Mouse (Mus musculus): ENCODE data around the gene Tmem258. TPM values are rescaled to one million over a fixed set of nuclear protein-coding genes. Genes with fewer than 3 reads are reported as not detected.
A peak's percentile ranks its signal among the peaks of the same experiment; 100 is the strongest.

The Tmem258 gene
- total and polyA plus RNA-seq, 2 experiments from 2014 or later, result 61.4 to 279 TPM

DNA sequence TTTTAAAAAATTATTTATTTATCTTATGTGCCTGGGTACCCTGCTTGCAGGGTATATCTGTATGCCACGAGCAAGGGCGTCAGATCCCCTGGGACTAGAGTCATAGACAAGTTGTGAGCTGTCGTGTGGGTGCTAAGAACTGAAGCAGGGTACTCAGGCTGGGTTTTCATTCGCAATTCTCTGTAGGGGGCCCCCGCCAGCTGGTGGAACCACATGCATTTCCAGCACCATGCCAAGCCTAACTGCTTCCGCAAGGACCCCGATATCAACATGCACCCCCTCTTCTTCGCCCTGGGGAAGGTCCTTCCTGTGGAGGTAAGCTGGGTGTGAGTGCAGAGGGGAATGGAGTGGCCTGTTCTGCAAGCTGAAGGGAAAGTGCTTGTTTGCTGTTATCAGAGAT is 17.2 kb upstream of the Tmem258 start:
- H3K4me3 ChIP-seq (ENCODE audit: low read depth, low read length), result no peak overlapping the region
- no peak for ATAC-seq (ENCODE audit: low FRiP score)
- TF ChIP-seq CTCF (IDR thresholded peaks at IDR 0.05), result no peak
- peaks cover 7% of the 10 kb centered on the region; the same call in 1 of the 2 replicates for H3K4me1 ChIP-seq (ENCODE audit: insufficient read depth, low read length)
- WGBS, result 95% methylated on average over 8 of the region's 8 CpGs
- H3K4me2 ChIP-seq (ENCODE audit: low read depth, low read length, poor library complexity, severe bottlenecking), result no peak overlapping the region
- DNase-seq (ENCODE audit: low spot score), result no peak
- H3K9ac ChIP-seq (replicated peaks; ENCODE audit: low read length, poor library complexity, severe bottlenecking), result no peak overlapping the region
- no peaks in the 10 kb centered on the region for H3K27me3 ChIP-seq (ENCODE audit: insufficient read depth, low read length)
- peaks cover 28% of the 10 kb centered on the region for H3K36me3 ChIP-seq (ENCODE audit: insufficient read depth, low read length)
- no peaks in the 10 kb centered on the region for H3K9me3 ChIP-seq (ENCODE audit: low read length)
- no peak overlapping the region for H3K27ac ChIP-seq (ENCODE audit: low read depth, low read length)

DNA sequence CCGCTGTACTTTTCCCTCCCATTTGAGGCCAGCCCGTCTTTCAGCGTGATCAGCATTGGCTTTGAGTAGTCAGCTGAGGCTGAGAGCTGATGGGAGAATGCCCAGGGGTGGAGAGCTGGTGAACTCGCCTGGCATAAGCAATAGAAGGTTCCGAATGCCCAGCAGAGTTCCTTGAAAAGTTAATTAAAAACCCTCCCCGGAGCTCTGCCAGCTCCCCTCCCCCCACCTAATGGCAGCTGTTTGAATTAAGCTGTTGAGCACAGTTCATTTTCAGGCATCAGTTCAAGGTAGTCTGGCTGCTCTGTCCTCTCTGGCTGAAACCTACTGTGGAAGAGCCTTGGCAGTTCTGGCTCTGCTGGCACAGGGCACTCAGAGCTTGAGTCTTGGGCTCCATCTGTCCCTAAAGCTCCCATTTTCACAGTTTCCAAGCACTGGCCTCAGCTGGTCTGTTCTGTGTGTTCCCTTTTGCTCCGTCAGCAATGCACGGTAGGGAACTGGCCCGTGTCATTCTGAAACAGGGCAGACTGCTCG is 15.5 kb upstream of the Tmem258 start:
- H3K9me3 ChIP-seq (ENCODE audit: low read length), result no peaks in the 10 kb centered on the region
- 0 out of 2 replicates have a peak overlapping the region, but pooled peaks have one; percentile 19 for H3K27ac ChIP-seq (ENCODE audit: low read depth, low read length)
- peaks cover 39% of the 10 kb centered on the region for H3K36me3 ChIP-seq (ENCODE audit: insufficient read depth, low read length)
- ATAC-seq (ENCODE audit: low FRiP score) (peak; percentile 68), DNase-seq (ENCODE audit: low spot score) (peak; percentile 95)
- TF ChIP-seq CTCF (IDR thresholded peaks at IDR 0.05), result no peak
- H3K4me1 ChIP-seq (ENCODE audit: insufficient read depth, low read length), result peaks cover 5% of the 10 kb centered on the region; the same call in 1 of the 2 replicates
- H3K4me2 ChIP-seq (ENCODE audit: low read depth, low read length, poor library complexity, severe bottlenecking), result no peak overlapping the region
- H3K27me3 ChIP-seq (ENCODE audit: insufficient read depth, low read length), result no peaks in the 10 kb centered on the region
- H3K4me3 ChIP-seq (ENCODE audit: low read depth, low read length), result no peak overlapping the region
- 56% methylated on average over 10 of the region's 10 CpGs for WGBS
- H3K9ac ChIP-seq (replicated peaks; ENCODE audit: low read length, poor library complexity, severe bottlenecking), result no peak overlapping the region

DNA sequence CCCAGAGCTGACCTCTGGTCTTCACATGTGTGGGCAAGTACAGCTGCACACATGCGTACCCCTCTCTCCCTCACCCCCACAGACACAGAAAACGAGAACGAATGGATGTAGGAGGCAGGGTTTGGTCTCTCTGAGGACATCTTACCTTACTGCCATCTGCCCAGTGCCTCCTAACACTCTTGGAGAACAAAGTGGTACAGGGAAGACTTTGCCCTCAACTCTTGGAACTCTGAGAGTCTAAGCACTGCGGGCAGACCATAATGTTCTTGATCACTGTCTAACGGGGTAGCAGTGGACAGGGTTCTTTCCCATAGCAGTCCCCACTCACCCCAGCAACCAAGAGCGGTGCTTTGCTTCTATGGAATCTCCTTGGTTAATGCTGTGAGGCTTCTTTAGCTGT is 14.8 kb upstream of the Tmem258 start:
- Histone ChIP-seq H3K36me3 (ENCODE audit: insufficient read depth, low read length) (peaks cover 46% of the 10 kb centered on the region), H3K4me1 (ENCODE audit: insufficient read depth, low read length) (peaks cover 5% of the 10 kb centered on the region; the same call in 1 of the 2 replicates), H3K4me2 (ENCODE audit: low read depth, low read length, poor library complexity, severe bottlenecking) (no peak overlapping the region), H3K4me3 (ENCODE audit: low read depth, low read length) (no peak overlapping the region), H3K9ac (replicated peaks; ENCODE audit: low read length, poor library complexity, severe bottlenecking) (no peak overlapping the region), H3K27me3 (ENCODE audit: insufficient read depth, low read length) (no peaks in the 10 kb centered on the region), H3K9me3 (ENCODE audit: low read length) (no peaks in the 10 kb centered on the region), H3K27ac (ENCODE audit: low read depth, low read length) (0 out of 2 replicates have a peak overlapping the region, but pooled peaks have one; percentile 19)
- no peak for TF ChIP-seq CTCF (IDR thresholded peaks at IDR 0.05)
- ATAC-seq (ENCODE audit: low FRiP score), result no peak
- 96% methylated on average over 6 of the region's 6 CpGs for WGBS
- no peak for DNase-seq (ENCODE audit: low spot score)

DNA sequence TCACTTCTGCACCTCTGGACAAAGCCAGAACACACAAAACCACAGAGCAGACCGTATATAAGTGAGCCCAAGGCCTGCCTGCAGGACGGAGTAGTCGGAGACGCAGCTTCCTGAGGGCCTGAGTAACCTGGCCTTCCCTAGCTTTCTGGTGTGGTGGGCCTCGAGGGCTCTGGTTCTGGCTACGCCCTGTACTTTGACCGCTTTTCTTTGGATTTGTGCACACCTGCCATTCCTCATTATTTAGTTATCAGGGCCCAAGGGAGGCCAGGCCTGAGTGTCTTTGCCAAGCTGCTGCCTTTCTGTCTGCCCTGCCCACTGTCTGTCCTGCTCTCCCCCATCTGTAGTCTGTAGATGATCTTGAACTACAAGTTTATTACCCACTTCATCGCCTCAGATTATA is 13.9 kb upstream of the Tmem258 start:
- DNase-seq (ENCODE audit: low spot score) (no peak), ATAC-seq (ENCODE audit: low FRiP score) (no peak)
- Histone ChIP-seq H3K4me2 (ENCODE audit: low read depth, low read length, poor library complexity, severe bottlenecking) (no peak overlapping the region), H3K27me3 (ENCODE audit: insufficient read depth, low read length) (no peaks in the 10 kb centered on the region), H3K9ac (replicated peaks; ENCODE audit: low read length, poor library complexity, severe bottlenecking) (no peak overlapping the region), H3K27ac (ENCODE audit: low read depth, low read length) (no peak overlapping the region), H3K4me3 (ENCODE audit: low read depth, low read length) (no peak overlapping the region), H3K4me1 (ENCODE audit: insufficient read depth, low read length) (peaks cover under 1% of the 10 kb centered on the region; the same call in 1 of the 2 replicates), H3K9me3 (ENCODE audit: low read length) (no peaks in the 10 kb centered on the region), H3K36me3 (ENCODE audit: insufficient read depth, low read length) (peaks cover 55% of the 10 kb centered on the region)
- TF ChIP-seq CTCF (IDR thresholded peaks at IDR 0.05), result no peak
- WGBS, result 94% methylated on average over 8 of the region's 8 CpGs

DNA sequence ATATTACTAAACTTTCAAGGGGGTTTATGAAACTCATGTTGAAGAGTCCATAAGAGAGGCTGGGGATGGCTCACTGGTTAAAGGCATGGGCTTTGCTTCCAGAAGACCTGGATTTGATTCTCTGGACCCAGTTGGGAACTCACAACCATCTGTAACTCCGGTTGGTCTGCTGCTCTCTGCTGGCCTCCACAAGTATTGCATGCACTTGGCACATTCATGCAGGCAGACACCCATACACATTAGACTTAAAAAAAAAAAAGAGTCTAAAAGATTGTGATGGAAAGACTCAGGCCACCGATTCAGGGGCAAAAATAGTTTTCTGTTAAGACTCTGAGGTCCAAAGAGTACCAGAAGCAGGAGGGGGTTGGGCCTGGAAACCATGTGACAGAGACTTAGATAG is 13.0 kb upstream of the Tmem258 start:
- no peak overlapping the region for H3K4me2 ChIP-seq (ENCODE audit: low read depth, low read length, poor library complexity, severe bottlenecking)
- 47% methylated on average over 2 of the region's 2 CpGs for WGBS
- peak; percentile 86 for TF ChIP-seq CTCF (IDR thresholded peaks at IDR 0.05)
- H3K27ac ChIP-seq (ENCODE audit: low read depth, low read length), result no peak overlapping the region
- H3K9ac ChIP-seq (replicated peaks; ENCODE audit: low read length, poor library complexity, severe bottlenecking), result no peak overlapping the region
- H3K27me3 ChIP-seq (ENCODE audit: insufficient read depth, low read length), result no peaks in the 10 kb centered on the region
- H3K9me3 ChIP-seq (ENCODE audit: low read length), result no peaks in the 10 kb centered on the region
- H3K4me3 ChIP-seq (ENCODE audit: low read depth, low read length), result no peak overlapping the region
- DNase-seq (ENCODE audit: low spot score), result peak; percentile 80
- ATAC-seq (ENCODE audit: low FRiP score), result no peak
- peaks cover 59% of the 10 kb centered on the region for H3K36me3 ChIP-seq (ENCODE audit: insufficient read depth, low read length)
- no peaks in the 10 kb centered on the region for H3K4me1 ChIP-seq (ENCODE audit: insufficient read depth, low read length)

DNA sequence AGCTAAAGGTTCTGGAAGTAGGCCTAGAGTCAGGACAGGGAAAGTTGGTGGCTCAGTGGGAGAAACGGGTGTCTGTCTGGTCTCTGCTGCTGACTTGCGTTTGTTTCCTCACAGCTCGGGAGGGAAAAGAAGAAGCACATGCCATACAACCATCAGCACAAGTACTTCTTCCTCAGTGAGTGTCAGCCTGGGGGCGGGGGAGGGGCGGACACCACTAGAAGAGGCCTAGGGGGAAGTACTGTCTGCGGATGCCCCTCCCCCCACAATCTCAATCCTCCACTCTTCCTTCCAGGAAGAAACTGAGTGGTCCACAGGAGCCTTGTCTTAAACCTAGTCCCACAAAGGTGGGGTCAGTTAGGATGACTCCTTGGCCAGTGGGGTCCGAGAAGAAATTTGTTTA is 12.5 kb upstream of the Tmem258 start:
- H3K4me1 ChIP-seq (ENCODE audit: insufficient read depth, low read length), result no peaks in the 10 kb centered on the region
- WGBS, result 78% methylated on average over 7 of the region's 7 CpGs
- peaks cover 59% of the 10 kb centered on the region for H3K36me3 ChIP-seq (ENCODE audit: insufficient read depth, low read length)
- no peak for ATAC-seq (ENCODE audit: low FRiP score)
- H3K27ac ChIP-seq (ENCODE audit: low read depth, low read length), result no peak overlapping the region
- H3K4me3 ChIP-seq (ENCODE audit: low read depth, low read length), result no peak overlapping the region
- TF ChIP-seq CTCF (IDR thresholded peaks at IDR 0.05), result no peak
- H3K9me3 ChIP-seq (ENCODE audit: low read length), result no peaks in the 10 kb centered on the region
- H3K27me3 ChIP-seq (ENCODE audit: insufficient read depth, low read length), result no peaks in the 10 kb centered on the region
- DNase-seq (ENCODE audit: low spot score), result no peak
- H3K9ac ChIP-seq (replicated peaks; ENCODE audit: low read length, poor library complexity, severe bottlenecking), result no peak overlapping the region
- H3K4me2 ChIP-seq (ENCODE audit: low read depth, low read length, poor library complexity, severe bottlenecking), result no peak overlapping the region
